Comparison of ENCODE assay signal across 25 mouse cellular contexts in genomic region chr17:5831257-5831806, GRCm38 (mm10). TPM values are rescaled to one million over a fixed set of nuclear protein-coding genes. Genes with fewer than 3 reads are reported as not detected.
DNase-seq lines count a peak whose midpoint lies in the region; ATAC-seq and TF ChIP-seq lines count a peak whose summit lies in the region.
"Had no signal": no experiment of that assay in that cellular context is flagged by ENCODE, and none has a peak within 500 bp of the region (broad histone marks: within the 10 kb centered on the region; RNA-seq: fewer than 3 reads in every experiment).

No protein-coding gene starts in this region.

- no peaks in the 10 kb centered on the region for H3K9me3 ChIP-seq in liver, embryonic 12.5 days (replicated peaks)
- H3K9me3 ChIP-seq in liver, postnatal 0 days (ENCODE audit: low read length) = no peaks in the 10 kb centered on the region
- H3K9me3 ChIP-seq in CH12.LX (replicated peaks; ENCODE audit: low read length) (peaks cover 13% of the 10 kb centered on the region), MEL (replicated peaks; ENCODE audit: insufficient read depth, low read length) (no peaks in the 10 kb centered on the region)
- H3K9me3 ChIP-seq in liver, embryonic 14.5 days (ENCODE audit: control insufficient read depth, low read length) = no peaks in the 10 kb centered on the region
- H3K9me3 ChIP-seq: embryonic facial prominence, embryonic 12.5 days; embryonic facial prominence, embryonic 15.5 days; hindbrain, embryonic 12.5 days; hindbrain, embryonic 15.5 days had no signal

- 67% methylated on average over 1 of the region's 1 CpGs for WGBS in liver, embryonic 12.5 days (ENCODE audit: insufficient replicate concordance)
- 84% methylated on average over 1 of the region's 1 CpGs for WGBS in liver, postnatal 0 days (ENCODE audit: insufficient replicate concordance)
- WGBS in liver, embryonic 14.5 days (ENCODE audit: insufficient replicate concordance) = 62% methylated on average over 1 of the region's 1 CpGs
- WGBS in lung, adult 2 months = 89% methylated on average over 1 of the region's 1 CpGs

- H3K9ac ChIP-seq in liver, embryonic 12.5 days = peak overlapping the region; percentile 37; the same call in 1 of the 2 replicates
- H3K9ac ChIP-seq in liver, postnatal 0 days (replicated peaks) = no peak overlapping the region
- peak overlapping the region; percentile 88 for H3K9ac ChIP-seq in CH12.LX (ENCODE audit: insufficient read depth, low read depth)
- H3K9ac ChIP-seq in MEL (ENCODE audit: control insufficient read depth, low read depth, low read length, poor library complexity, severe bottlenecking) = no peak overlapping the region
- H3K9ac ChIP-seq in liver, embryonic 14.5 days (replicated peaks) = no peak overlapping the region
- H3K9ac ChIP-seq: embryonic facial prominence, embryonic 12.5 days; embryonic facial prominence, embryonic 15.5 days; forebrain, postnatal 0 days; hindbrain, embryonic 12.5 days; hindbrain, embryonic 15.5 days had no signal

- no peaks in the 10 kb centered on the region for H3K27me3 ChIP-seq in liver, embryonic 12.5 days (replicated peaks)
- H3K27me3 ChIP-seq in liver, postnatal 0 days (ENCODE audit: insufficient read depth, low read length) = no peaks in the 10 kb centered on the region
- H3K27me3 ChIP-seq in CH12.LX (replicated peaks) (no peaks in the 10 kb centered on the region), MEL (ENCODE audit: control insufficient read depth in 1 of 2, insufficient read depth in 2 of 2, low read length in 2 of 2) (no peaks in the 10 kb centered on the region)
- no peaks in the 10 kb centered on the region for H3K27me3 ChIP-seq in liver, embryonic 14.5 days (ENCODE audit: control insufficient read depth, insufficient read depth, low read length)
- H3K27me3 ChIP-seq: embryonic facial prominence, embryonic 12.5 days; embryonic facial prominence, embryonic 15.5 days; hindbrain, embryonic 12.5 days; hindbrain, embryonic 15.5 days; Patski had no signal

- H3K4me2 ChIP-seq in liver, embryonic 12.5 days = peak overlapping the region; percentile 58
- H3K4me2 ChIP-seq in liver, postnatal 0 days (ENCODE audit: low read depth, low read length) = no peak overlapping the region
- H3K4me2 ChIP-seq in CH12.LX (ENCODE audit: insufficient read depth, low read depth, poor library complexity, severe bottlenecking) = peak overlapping the region; percentile 65
- H3K4me2 ChIP-seq in liver, embryonic 14.5 days (ENCODE audit: low read depth) = peak overlapping the region; percentile 56
- H3K4me2 ChIP-seq: embryonic facial prominence, embryonic 12.5 days; embryonic facial prominence, embryonic 15.5 days; heart, embryonic 11.5 days; hindbrain, embryonic 12.5 days; hindbrain, embryonic 15.5 days had no signal

- H3K4me3 ChIP-seq in liver, embryonic 12.5 days = peak overlapping the region; percentile 8
- no peak overlapping the region for H3K4me3 ChIP-seq in liver, postnatal 0 days (ENCODE audit: low read depth, low read length)
- H3K4me3 ChIP-seq in CH12.LX (replicated peaks in 1 of 3; ENCODE audit: low read depth in 2 of 3, low read length in 2 of 3, poor library complexity in 1 of 3) (peak overlapping the region; percentile 33 to 67 (median 60)), MEL (ENCODE audit: control insufficient read depth in 1 of 2, insufficient read depth in 1 of 2, low read depth in 2 of 2, low read length in 2 of 2) (no peak overlapping the region)
- H3K4me3 ChIP-seq in liver, embryonic 14.5 days (ENCODE audit: insufficient read depth in 1 of 2, low read depth in 2 of 2, low read length in 2 of 2) = peak overlapping the region in 1 of 2 experiments; percentile 12; a peak in 1 of 4 replicates
- no peak overlapping the region for H3K4me3 ChIP-seq in lung, adult 2 months (replicated peaks; ENCODE audit: extremely low read depth, low read depth, low read length)
- H3K4me3 ChIP-seq: embryonic facial prominence, embryonic 12.5 days; embryonic facial prominence, embryonic 15.5 days; gastrocnemius, adult 2 months; hindbrain, embryonic 12.5 days; hindbrain, embryonic 15.5 days had no signal

- H3K36me3 ChIP-seq in liver, embryonic 12.5 days = no peaks in the 10 kb centered on the region
- H3K36me3 ChIP-seq in liver, postnatal 0 days (replicated peaks; ENCODE audit: insufficient read depth, low read length) = no peaks in the 10 kb centered on the region
- peaks cover 4 to 16% of the 10 kb centered on the region in 2 experiments for H3K36me3 ChIP-seq in CH12.LX (replicated peaks in 1 of 2; ENCODE audit: control insufficient read depth in 1 of 2, insufficient read depth in 1 of 2, low read length in 1 of 2)
- H3K36me3 ChIP-seq in MEL (ENCODE audit: control insufficient read depth in 1 of 2, insufficient read depth in 2 of 2, low read length in 2 of 2) = peaks cover 0 to 29% of the 10 kb centered on the region in 2 experiments; a peak in 2 of 4 replicates
- no peaks in the 10 kb centered on the region for H3K36me3 ChIP-seq in liver, embryonic 14.5 days (replicated peaks; ENCODE audit: control insufficient read depth, insufficient read depth, low read depth)
- H3K36me3 ChIP-seq: embryonic facial prominence, embryonic 12.5 days; embryonic facial prominence, embryonic 15.5 days; hindbrain, embryonic 12.5 days; hindbrain, embryonic 15.5 days had no signal

- TF ChIP-seq POLR2A in CH12.LX (IDR thresholded peaks at IDR 0.05; ENCODE audit: low read depth, low read length) = peak; percentile 61
- no peak for TF ChIP-seq POLR2A in MEL (IDR thresholded peaks at IDR 0.05; ENCODE audit: control insufficient read depth in 1 of 2, insufficient read depth in 1 of 2, low read depth in 1 of 2, low read length in 2 of 2, poor library complexity in 1 of 2)
- no peak for TF ChIP-seq POLR2A in lung, adult 2 months (IDR thresholded peaks at IDR 0.05; ENCODE audit: borderline replicate concordance, extremely low read depth, low read depth, low read length)

- peak overlapping the region; percentile 84 for H3K27ac ChIP-seq in liver, embryonic 12.5 days
- H3K27ac ChIP-seq in liver, postnatal 0 days (ENCODE audit: low read depth) = no peak overlapping the region
- H3K27ac ChIP-seq in CH12.LX (ENCODE audit: insufficient read depth, low read depth) (no peak overlapping the region), MEL (ENCODE audit: control insufficient read depth, low read depth, low read length) (no peak overlapping the region)
- peak overlapping the region; percentile 44; the same call in 1 of the 2 replicates for H3K27ac ChIP-seq in liver, embryonic 14.5 days
- H3K27ac ChIP-seq: embryonic facial prominence, embryonic 12.5 days; embryonic facial prominence, embryonic 15.5 days; gastrocnemius, adult 2 months; hindbrain, embryonic 12.5 days; hindbrain, embryonic 15.5 days had no signal

- in situ Hi-C loops in CH12.LX (cut with MboI; ENCODE audit: low pct_ligation_motif_present, low pct_unique_long_range_greater_than_20kb, low sequenced_read_pairs) = loop anchor here (5.0 kb wide), 1 partner anchor 34 kb away; no protein-coding TSS in a partner anchor

- no peak for TF ChIP-seq RAD21 in CH12.LX (IDR thresholded peaks at IDR 0.05; ENCODE audit: low read depth, low read length)
- TF ChIP-seq RAD21 in MEL (IDR thresholded peaks at IDR 0.05; ENCODE audit: low read depth, low read length) = no peak

- H3K79me2 ChIP-seq in CH12.LX (replicated peaks; ENCODE audit: control insufficient read depth, extremely low read depth, insufficient read depth, poor library complexity, severe bottlenecking) = no peaks in the 10 kb centered on the region; the same call in 1 of the 2 replicates
- no peaks in the 10 kb centered on the region for H3K79me2 ChIP-seq in MEL (ENCODE audit: control insufficient read depth, insufficient read depth, low read length, poor library complexity)

- ATAC-seq in liver, embryonic 12.5 days = no peak
- ATAC-seq in liver, postnatal 0 days = no peak
- no peak for ATAC-seq in liver, embryonic 14.5 days (ENCODE audit: insufficient read depth)
- ATAC-seq: forebrain, embryonic 14.5 days; forebrain, postnatal 0 days; Patski had no signal

- peaks cover 56% of the 10 kb centered on the region for H3K4me1 ChIP-seq in liver, embryonic 12.5 days
- H3K4me1 ChIP-seq in liver, postnatal 0 days (ENCODE audit: insufficient read depth) = peaks cover 35% of the 10 kb centered on the region
- H3K4me1 ChIP-seq in CH12.LX (ENCODE audit: control insufficient read depth in 1 of 2, insufficient read depth in 2 of 2) = peaks cover 20 to 39% of the 10 kb centered on the region in 2 experiments
- H3K4me1 ChIP-seq in MEL (ENCODE audit: control insufficient read depth in 1 of 2, insufficient read depth in 2 of 2, low read length in 2 of 2) = peaks cover 8 to 31% of the 10 kb centered on the region in 2 experiments
- H3K4me1 ChIP-seq in liver, embryonic 14.5 days (replicated peaks; ENCODE audit: control insufficient read depth in 2 of 2, insufficient read depth in 2 of 2, low read length in 1 of 2) = peaks cover 36 to 43% of the 10 kb centered on the region in 2 experiments
- H3K4me1 ChIP-seq in lung, adult 2 months (ENCODE audit: control insufficient read depth, insufficient read depth, low read length) = no peaks in the 10 kb centered on the region
- H3K4me1 ChIP-seq: hindbrain, embryonic 15.5 days had no signal

- no peak for DNase-seq in liver, postnatal 0 days
- DNase-seq in CH12.LX (ENCODE audit: extremely low read depth) (peak; percentile 37), MEL (ENCODE audit: low read depth, low spot score) (no peak)
- DNase-seq in liver, embryonic 14.5 days (ENCODE audit: low read depth in 3 of 3, low spot score in 3 of 3) = no peak
- DNase-seq in adrenal gland, adult (ENCODE audit: inconsistent age in 2 of 2, low spot score in 1 of 2) = no peak
- DNase-seq in right cerebral cortex, postnatal 10 days (ENCODE audit: low spot score in 2 of 2) = no peak
- DNase-seq in lung, adult 2 months = no peak
- DNase-seq: adrenal gland, adult 2 months; adrenal gland, postnatal 14 days; B cell, adult 2 months; cerebellum, adult 18-20 months; cerebellum, adult 9-10 months; cerebellum, postnatal 14 days; forebrain, postnatal 0 days; gastrocnemius, adult 2 months; gastrocnemius, postnatal 14 days; heart, adult 11 months had no signal

- no peak for TF ChIP-seq EP300 in liver, postnatal 0 days (IDR thresholded peaks at IDR 0.05; ENCODE audit: low read depth)
- no peak for TF ChIP-seq EP300 in CH12.LX (IDR thresholded peaks at IDR 0.05; ENCODE audit: low read length)
- TF ChIP-seq EP300 in MEL (IDR thresholded peaks at IDR 0.05; ENCODE audit: low read depth in 1 of 2, low read length in 2 of 2) = no peak
- TF ChIP-seq EP300 in liver, embryonic 14.5 days (IDR thresholded peaks at IDR 0.05; ENCODE audit: low read depth) = no peak

- TF ChIP-seq CTCF in liver, postnatal 0 days (IDR thresholded peaks at IDR 0.05; ENCODE audit: low read depth) = no peak
- TF ChIP-seq CTCF in CH12.LX (conservative IDR thresholded peaks at IDR 0.05 in 1 of 2, IDR thresholded peaks at IDR 0.05 in 1 of 2; ENCODE audit: low read depth in 2 of 2, low read length in 2 of 2) = no peak
- TF ChIP-seq CTCF in MEL (IDR thresholded peaks at IDR 0.05 in 2 of 3, conservative IDR thresholded peaks at IDR 0.05 in 1 of 3; ENCODE audit: control insufficient read depth in 1 of 3, insufficient read depth in 1 of 3, low read depth in 2 of 3, low read length in 3 of 3, poor library complexity in 1 of 3, severe bottlenecking in 1 of 3) = no peak
- no peak for TF ChIP-seq CTCF in liver, embryonic 14.5 days (IDR thresholded peaks at IDR 0.05; ENCODE audit: low read depth)
- no peak for TF ChIP-seq CTCF in lung, adult 2 months (IDR thresholded peaks at IDR 0.05; ENCODE audit: insufficient read depth, low read length)

- dilution Hi-C loops in CH12.LX (cut with MboI; ENCODE audit: extremely low pct_ligation_motif_present, extremely low pct_unique_long_range_greater_than_20kb, low sequenced_read_pairs) = no loop called here

RNA-seq across cellular contexts. Expression of gene Snx9, which starts 9.8 kb away (rescaled TPM):
- 22.7 and 23.5 TPM in 2 replicates for polyA plus RNA-seq in liver, embryonic 12.5 days (2016; fragmentation: Nextera tagmentation; extraction: Ambion mirVana)
- polyA plus RNA-seq in liver, postnatal 0 days (2015; fragmentation: Nextera tagmentation; extraction: Ambion mirVana) = 13.1 and 13.5 TPM in 2 replicates
- total RNA-seq in CH12.LX (2012; rRNA removed) (17.1 TPM in 2 replicates), CH12.LX (2014; rRNA removed) (16.3 and 17.0 TPM in 2 replicates), MEL (2012; rRNA removed) (12.6 and 12.9 TPM in 2 replicates)
- polyA plus RNA-seq in CH12.LX (2012; ENCODE audit: insufficient read length, low read depth) (26.3 and 29.7 TPM in 2 replicates), MEL (2012; ENCODE audit: insufficient read depth in 1 of 2, insufficient read length in 2 of 2, low read depth in 1 of 2, low replicate concordance in 2 of 2, missing spikeins in 1 of 2) (10 to 100 TPM in 1 of 2 experiments, not detected in 1; 22.8 TPM)
- 6.9 and 9.4 TPM in 2 replicates for polyA plus RNA-seq in liver, embryonic 14.5 days (2012; rRNA removed)
- polyA plus RNA-seq in liver, embryonic 14.5 days (2014; fragmentation: Nextera tagmentation; extraction: Ambion mirVana) = 11.6 and 13.5 TPM in 2 replicates
- 26.7 and 31.4 TPM in 2 replicates for polyA plus RNA-seq in lung, adult 2 months (2012; rRNA removed)

Comparison
In these comparisons a context has a peak if more than half of its experiments do, and no peak if none do; other contexts are left out.
1. H3K27ac ChIP-seq: peak in liver, embryonic 12.5 days (single experiment) and liver, embryonic 14.5 days (single experiment); none in liver, postnatal 0 days (single experiment), CH12.LX (single experiment) and MEL (single experiment).
2. H3K4me3 ChIP-seq: peak in liver, embryonic 12.5 days (single experiment) and CH12.LX (3 of 3); none in liver, postnatal 0 days (single experiment), MEL (0 of 2) and lung, adult 2 months (single experiment).
3. H3K9ac ChIP-seq: peak in liver, embryonic 12.5 days (single experiment) and CH12.LX (single experiment); none in liver, postnatal 0 days (single experiment), MEL (single experiment) and liver, embryonic 14.5 days (single experiment).